Mouse (Mus musculus): ENCODE data around the gene Dnajb3. TPM values are rescaled to one million over a fixed set of nuclear protein-coding genes. Genes with fewer than 3 reads are reported as not detected.
"Not testable (repeated sequence)": the region's sequence is repeated elsewhere in the genome, so short reads cannot be mapped to it uniquely, and the experiment has no call there.

Gene Dnajb3
- polyA plus RNA-seq, 1 experiment = 1.5 TPM

DNA sequence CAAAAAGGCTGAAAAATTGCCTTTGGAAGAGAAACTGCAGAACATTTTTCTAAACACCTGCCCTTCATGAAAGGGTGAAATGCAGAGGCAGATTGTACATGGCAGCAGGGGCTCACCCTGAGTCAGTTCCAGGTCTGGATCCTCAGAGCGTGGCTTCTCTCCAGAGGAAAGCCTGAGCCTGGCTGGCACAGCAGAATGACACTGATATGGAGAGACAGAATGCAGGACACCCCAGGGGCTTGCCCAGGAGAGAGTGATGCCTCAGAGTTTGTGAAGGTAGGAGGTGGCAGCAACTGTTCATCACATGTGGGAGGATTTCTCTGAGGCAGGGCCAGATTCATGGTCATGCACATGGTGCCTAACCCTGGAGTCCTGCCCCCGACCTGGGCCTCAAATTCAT lies 5.6 kb downstream of the Dnajb3 start:
- no peak overlapping the region for H3K27ac ChIP-seq (ENCODE audit: control insufficient read depth, insufficient read depth, low read length)
- no peaks in the 10 kb centered on the region for H3K36me3 ChIP-seq (ENCODE audit: control insufficient read depth, insufficient read depth, low read length)
- no peak for DNase-seq
- no peaks in the 10 kb centered on the region for H3K27me3 ChIP-seq (ENCODE audit: control insufficient read depth, insufficient read depth, low read length)
- TF ChIP-seq CTCF (IDR thresholded peaks at IDR 0.05; ENCODE audit: borderline replicate concordance, control insufficient read depth, extremely low read depth, insufficient read depth, low read length, poor library complexity) (no peak), POLR2A (IDR thresholded peaks at IDR 0.05; ENCODE audit: control insufficient read depth, extremely low read depth, insufficient read depth, low read length, poor library complexity) (no peak)
- WGBS = 78% methylated on average over 2 of the region's 2 CpGs
- peaks cover 1% of the 10 kb centered on the region for H3K4me1 ChIP-seq (replicated peaks; ENCODE audit: control insufficient read depth, insufficient read depth, low read length)
- H3K4me3 ChIP-seq (ENCODE audit: control insufficient read depth, insufficient read depth, low read length) = no peak overlapping the region

DNA sequence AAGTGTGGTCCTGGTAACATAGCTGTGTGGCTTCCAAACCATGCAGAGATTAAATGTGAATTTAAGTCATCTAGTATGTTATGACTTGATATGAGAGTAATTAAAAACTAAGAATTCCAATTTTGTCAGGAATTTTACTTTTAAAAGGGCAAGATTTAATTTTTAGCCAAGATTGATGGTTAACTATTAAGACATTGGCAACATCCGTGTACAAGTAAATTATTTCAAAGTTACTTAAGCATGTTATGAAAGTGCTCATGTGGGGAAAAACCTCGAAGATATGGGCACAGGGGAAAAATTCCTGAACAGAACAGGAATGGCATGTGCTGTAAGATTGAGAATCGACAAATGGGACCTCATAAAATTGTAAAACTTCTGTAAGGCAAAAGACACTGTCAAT lies 8.1 kb downstream of the Dnajb3 start:
- H3K27ac ChIP-seq (ENCODE audit: control insufficient read depth, insufficient read depth, low read length) = no peak overlapping the region
- no peaks in the 10 kb centered on the region for H3K27me3 ChIP-seq (ENCODE audit: control insufficient read depth, insufficient read depth, low read length)
- no peak overlapping the region for H3K4me3 ChIP-seq (ENCODE audit: control insufficient read depth, insufficient read depth, low read length)
- TF ChIP-seq CTCF (IDR thresholded peaks at IDR 0.05; ENCODE audit: borderline replicate concordance, control insufficient read depth, extremely low read depth, insufficient read depth, low read length, poor library complexity) (no peak), POLR2A (IDR thresholded peaks at IDR 0.05; ENCODE audit: control insufficient read depth, extremely low read depth, insufficient read depth, low read length, poor library complexity) (no peak)
- 84% methylated on average over 3 of the region's 3 CpGs for WGBS
- no peaks in the 10 kb centered on the region for H3K36me3 ChIP-seq (ENCODE audit: control insufficient read depth, insufficient read depth, low read length)
- no peak for DNase-seq
- no peaks in the 10 kb centered on the region for H3K4me1 ChIP-seq (replicated peaks; ENCODE audit: control insufficient read depth, insufficient read depth, low read length)

DNA sequence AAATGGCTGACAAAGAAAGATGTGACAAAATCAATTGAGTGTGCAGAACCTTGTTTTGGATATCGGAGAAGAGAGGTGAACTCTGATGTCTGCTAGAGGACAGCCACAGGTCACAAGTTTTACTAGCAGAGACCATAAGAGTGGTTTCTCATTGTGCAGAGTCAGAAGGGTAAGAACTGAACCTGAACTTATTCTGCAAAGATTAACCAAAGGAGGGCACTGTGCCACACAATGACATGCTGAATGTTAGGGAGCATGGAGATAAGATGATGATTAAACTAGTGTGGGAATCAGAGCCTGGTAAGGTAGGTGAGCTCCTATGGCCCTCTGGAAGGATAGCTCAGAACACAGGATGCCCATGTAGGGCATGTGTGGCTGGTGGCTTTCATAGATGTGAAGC lies 9.9 kb downstream of the Dnajb3 start:
- Histone ChIP-seq H3K36me3 (ENCODE audit: control insufficient read depth, insufficient read depth, low read length) (no peaks in the 10 kb centered on the region), H3K27ac (ENCODE audit: control insufficient read depth, insufficient read depth, low read length) (no peak overlapping the region), H3K27me3 (ENCODE audit: control insufficient read depth, insufficient read depth, low read length) (no peaks in the 10 kb centered on the region), H3K4me3 (ENCODE audit: control insufficient read depth, insufficient read depth, low read length) (no peak overlapping the region), H3K4me1 (replicated peaks; ENCODE audit: control insufficient read depth, insufficient read depth, low read length) (no peaks in the 10 kb centered on the region)
- TF ChIP-seq CTCF (IDR thresholded peaks at IDR 0.05; ENCODE audit: borderline replicate concordance, control insufficient read depth, extremely low read depth, insufficient read depth, low read length, poor library complexity) (no peak), POLR2A (IDR thresholded peaks at IDR 0.05; ENCODE audit: control insufficient read depth, extremely low read depth, insufficient read depth, low read length, poor library complexity) (no peak)
- WGBS = 91% methylated on average over 1 of the region's 1 CpGs
- DNase-seq = no peak

DNA sequence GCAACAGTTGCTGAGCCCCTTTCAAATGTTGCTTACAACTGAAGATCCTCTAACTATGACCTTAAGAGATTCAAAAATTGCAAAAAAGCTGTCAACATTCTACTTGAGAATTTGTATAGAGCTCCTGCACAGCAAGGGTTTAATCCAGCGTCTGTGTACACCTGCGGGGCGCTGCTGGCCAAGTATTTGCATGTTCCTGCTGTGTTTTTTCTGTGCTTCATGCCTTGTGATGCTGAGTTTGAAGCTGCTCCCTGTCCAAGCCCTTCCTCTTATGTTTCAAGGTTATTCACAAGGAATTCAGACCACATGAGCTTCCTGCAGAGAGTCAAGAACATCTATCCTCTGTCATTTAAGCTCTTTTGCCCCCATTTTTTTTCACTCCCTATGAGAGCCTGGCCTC lies 13.4 kb downstream of the Dnajb3 start:
- no peak for DNase-seq
- TF ChIP-seq CTCF (IDR thresholded peaks at IDR 0.05; ENCODE audit: borderline replicate concordance, control insufficient read depth, extremely low read depth, insufficient read depth, low read length, poor library complexity) (no peak), POLR2A (IDR thresholded peaks at IDR 0.05; ENCODE audit: control insufficient read depth, extremely low read depth, insufficient read depth, low read length, poor library complexity) (no peak)
- WGBS = 89% methylated on average over 3 of the region's 3 CpGs
- Histone ChIP-seq H3K4me1 (replicated peaks; ENCODE audit: control insufficient read depth, insufficient read depth, low read length) (no peaks in the 10 kb centered on the region), H3K27ac (ENCODE audit: control insufficient read depth, insufficient read depth, low read length) (no peak overlapping the region), H3K36me3 (ENCODE audit: control insufficient read depth, insufficient read depth, low read length) (no peaks in the 10 kb centered on the region), H3K4me3 (ENCODE audit: control insufficient read depth, insufficient read depth, low read length) (no peak overlapping the region), H3K27me3 (ENCODE audit: control insufficient read depth, insufficient read depth, low read length) (no peaks in the 10 kb centered on the region)

DNA sequence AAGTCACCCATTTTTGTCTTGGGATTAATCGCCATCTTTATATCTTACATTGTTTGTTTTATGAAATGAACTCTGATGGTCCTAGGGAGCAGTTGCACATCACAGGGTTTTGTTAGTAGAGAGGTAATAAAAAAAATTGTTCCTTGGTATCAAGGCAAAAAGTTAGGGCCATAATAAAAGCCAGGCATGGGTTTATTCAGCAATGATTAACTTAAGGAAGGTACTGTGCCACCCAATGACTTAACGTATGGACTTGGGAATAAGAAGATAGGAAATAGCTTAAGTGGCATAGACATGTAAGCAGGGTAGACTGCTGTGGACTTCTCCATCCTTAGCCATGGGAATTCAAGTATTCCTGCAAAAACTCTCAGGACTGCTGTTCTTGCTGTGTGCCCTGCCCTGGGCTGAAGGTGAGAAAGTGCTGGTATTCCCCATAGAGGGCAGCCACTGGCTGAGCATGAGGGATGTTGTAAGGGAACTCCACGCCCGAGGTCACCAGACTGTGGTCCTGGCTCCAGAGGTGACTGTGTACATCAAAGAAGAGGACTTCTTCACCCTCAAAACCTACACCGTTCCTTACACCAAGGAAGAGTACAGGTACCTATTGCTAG lies 19.2 kb downstream of the Dnajb3 start:
- no peak overlapping the region for H3K27ac ChIP-seq (ENCODE audit: control insufficient read depth, insufficient read depth, low read length)
- WGBS = 98% methylated on average over 5 of the region's 5 CpGs
- DNase-seq = no peak
- TF ChIP-seq CTCF (IDR thresholded peaks at IDR 0.05; ENCODE audit: borderline replicate concordance, control insufficient read depth, extremely low read depth, insufficient read depth, low read length, poor library complexity) (no peak), POLR2A (IDR thresholded peaks at IDR 0.05; ENCODE audit: control insufficient read depth, extremely low read depth, insufficient read depth, low read length, poor library complexity) (no peak)
- H3K27me3 ChIP-seq (ENCODE audit: control insufficient read depth, insufficient read depth, low read length) = no peaks in the 10 kb centered on the region
- no peaks in the 10 kb centered on the region for H3K36me3 ChIP-seq (ENCODE audit: control insufficient read depth, insufficient read depth, low read length)
- no peaks in the 10 kb centered on the region for H3K4me1 ChIP-seq (replicated peaks; ENCODE audit: control insufficient read depth, insufficient read depth, low read length)
- H3K4me3 ChIP-seq (ENCODE audit: control insufficient read depth, insufficient read depth, low read length) = no peak overlapping the region

DNA sequence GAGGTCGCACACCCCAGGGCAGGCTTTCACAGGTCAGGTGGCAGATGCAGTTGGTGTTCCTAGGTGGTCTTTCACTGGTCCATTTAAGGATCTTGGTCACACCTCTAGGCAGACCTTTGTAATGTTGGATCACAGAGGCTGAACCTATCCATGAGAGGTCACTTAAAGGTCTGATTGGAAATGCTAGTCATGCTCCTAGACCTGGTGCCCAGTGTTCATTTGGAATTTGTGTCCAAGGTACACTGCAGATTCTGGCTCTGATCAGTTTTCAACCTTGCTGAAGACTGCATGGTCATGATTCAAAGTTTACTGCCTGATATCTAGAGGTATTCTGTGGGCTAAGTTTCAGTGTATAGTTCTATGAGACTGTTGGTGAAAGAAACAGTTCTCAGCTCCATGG lies 25.9 kb downstream of the Dnajb3 start:
- no peak for DNase-seq
- H3K27me3 ChIP-seq (ENCODE audit: control insufficient read depth, insufficient read depth, low read length) = no peaks in the 10 kb centered on the region
- no peaks in the 10 kb centered on the region for H3K4me1 ChIP-seq (replicated peaks; ENCODE audit: control insufficient read depth, insufficient read depth, low read length)
- WGBS = 92% methylated on average over 1 of the region's 1 CpGs
- no peaks in the 10 kb centered on the region for H3K36me3 ChIP-seq (ENCODE audit: control insufficient read depth, insufficient read depth, low read length)
- TF ChIP-seq CTCF (IDR thresholded peaks at IDR 0.05; ENCODE audit: borderline replicate concordance, control insufficient read depth, extremely low read depth, insufficient read depth, low read length, poor library complexity) (no peak), POLR2A (IDR thresholded peaks at IDR 0.05; ENCODE audit: control insufficient read depth, extremely low read depth, insufficient read depth, low read length, poor library complexity) (no peak)
- no peak overlapping the region for H3K27ac ChIP-seq (ENCODE audit: control insufficient read depth, insufficient read depth, low read length)
- H3K4me3 ChIP-seq (ENCODE audit: control insufficient read depth, insufficient read depth, low read length) = no peak overlapping the region

DNA sequence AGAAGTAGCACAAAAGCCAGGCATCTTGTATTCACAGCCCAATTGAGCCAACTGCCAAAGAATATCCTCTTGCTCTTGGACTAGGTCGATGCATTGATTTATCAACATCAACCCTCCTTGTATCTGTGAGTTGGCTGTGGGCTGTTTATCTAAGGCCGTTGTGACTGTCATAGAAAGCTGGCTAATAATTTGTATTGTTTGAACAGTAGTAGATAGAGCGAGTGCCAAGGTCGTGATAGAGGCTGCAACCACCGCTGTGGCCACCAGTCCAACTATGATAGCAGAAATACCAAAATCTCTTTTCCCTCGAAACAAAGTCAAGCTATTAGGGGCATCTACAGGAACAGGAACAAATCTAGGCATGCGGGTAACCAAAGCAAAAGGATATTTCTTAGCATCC lies 33.4 kb downstream of the Dnajb3 start:
- DNase-seq; H3K36me3 ChIP-seq (ENCODE audit: control insufficient read depth, insufficient read depth, low read length); H3K27me3 ChIP-seq (ENCODE audit: control insufficient read depth, insufficient read depth, low read length); H3K27ac ChIP-seq (ENCODE audit: control insufficient read depth, insufficient read depth, low read length); H3K4me1 ChIP-seq (replicated peaks; ENCODE audit: control insufficient read depth, insufficient read depth, low read length); H3K4me3 ChIP-seq (ENCODE audit: control insufficient read depth, insufficient read depth, low read length): not testable (repeated sequence)
- WGBS = 88% methylated on average over 7 of the region's 7 CpGs

Data from thymus, adult 2 months (tissue).